Mouse (Mus musculus) skeletal muscle tissue, adult 2 months (tissue): Measurements from ENCODE around the gene Cd81.

Source experiments
- DNase-seq: peaks from one replicate; pipeline ENCODE4 v3.0.0-alpha.2; 2012; ENCODE audit warnings: low read depth, low spot score

The Cd81 gene

GRCm38 (mm10) chr7:143070506-143071070 lies 18.0 kb downstream of the Cd81 start:
- no peak for DNase-seq

GRCm38 (mm10) chr7:143072605-143073004 lies 20.1 kb downstream of the Cd81 start:
- no peak for DNase-seq

GRCm38 (mm10) chr7:143073086-143073485 lies 20.5 kb downstream of the Cd81 start:
- no peak for DNase-seq

- DNase-seq = no peak
Observed at GRCm38 (mm10) chr7:143075394-143075793, 22.9 kb downstream of the Cd81 start.

- DNase-seq = no peak
Observed at GRCm38 (mm10) chr7:143077351-143077750, 24.8 kb downstream of the Cd81 start.

- DNase-seq = no peak
Observed at GRCm38 (mm10) chr7:143082024-143082423, 29.5 kb downstream of the Cd81 start.

GRCm38 (mm10) chr7:143083708-143084107 lies 31.2 kb downstream of the Cd81 start:
- no peak for DNase-seq

- peak; percentile 44 for DNase-seq
Observed at GRCm38 (mm10) chr7:143086366-143086765, 33.8 kb downstream of the Cd81 start.

- DNase-seq = no peak
Observed at GRCm38 (mm10) chr7:143087070-143087579, 34.6 kb downstream of the Cd81 start.

- no peak for DNase-seq
Observed at GRCm38 (mm10) chr7:143093847-143094246, 41.3 kb downstream of the Cd81 start.

GRCm38 (mm10) chr7:143094592-143095553 lies 42.3 kb downstream of the Cd81 start, which contains the start of gene Trpm5:
TSS of gene Trpm5 (minus strand) at chr7:143094642.
- no peak for DNase-seq

GRCm38 (mm10) chr7:143095554-143095907 lies 43.0 kb downstream of the Cd81 start:
- no peak for DNase-seq

GRCm38 (mm10) chr7:143100759-143101158 lies 48.2 kb downstream of the Cd81 start:
- DNase-seq = peak; percentile 46

GRCm38 (mm10) chr7:143105258-143105897 lies 52.8 kb downstream of the Cd81 start:
- no peak for DNase-seq

- DNase-seq = no peak
Observed at GRCm38 (mm10) chr7:143106062-143106461, 53.5 kb downstream of the Cd81 start, which contains the start of gene Kcnq1. TSS of gene Kcnq1 (plus strand) at chr7:143106362.

GRCm38 (mm10) chr7:143106672-143107465 lies 54.3 kb downstream of the Cd81 start:
- DNase-seq = no peak

- DNase-seq = no peak
Observed at GRCm38 (mm10) chr7:143108200-143108599, 55.7 kb downstream of the Cd81 start.

GRCm38 (mm10) chr7:143108996-143109660 lies 56.6 kb downstream of the Cd81 start:
- no peak for DNase-seq

- DNase-seq = no peak
Observed at GRCm38 (mm10) chr7:143109696-143110095, 57.2 kb downstream of the Cd81 start.

GRCm38 (mm10) chr7:143110803-143111202 lies 58.3 kb downstream of the Cd81 start:
- no peak for DNase-seq

- no peak for DNase-seq
Observed at GRCm38 (mm10) chr7:143111719-143112118, 59.2 kb downstream of the Cd81 start.
